Mouse (Mus musculus) liver, embryonic 14.5 days (tissue): ENCODE measurements around the gene Rbfox1.

ENCODE experiments used
- CTCF ChIP-seq: IDR thresholded peaks from 2 replicates; pipeline ENCODE4 v1.5.1; 2016; ENCODE audit warnings: antibody characterized with exemption, low read depth, control low read depth
- EP300 ChIP-seq: IDR thresholded peaks from 2 replicates; pipeline ENCODE4 v1.6.1; 2016; ENCODE audit warnings: antibody characterized with exemption, low read depth

DNA sequence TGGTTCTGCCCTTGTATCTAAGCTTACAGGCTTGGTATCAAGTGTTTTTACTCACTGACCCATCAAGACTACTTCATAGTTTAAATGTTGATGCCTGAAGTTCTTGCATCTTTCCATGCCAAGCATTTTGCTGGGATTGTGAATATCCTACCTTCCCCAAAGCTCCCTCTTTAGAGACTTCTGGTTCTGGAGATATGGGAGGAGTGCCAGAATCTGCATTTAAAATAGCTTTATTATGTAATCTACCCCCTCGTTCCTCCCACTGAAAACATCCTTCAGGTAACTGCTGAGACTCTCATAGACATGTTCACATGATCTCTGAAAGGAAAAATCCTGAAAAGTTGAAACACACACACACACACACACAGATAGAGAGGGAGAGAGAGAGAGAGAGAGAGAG is 1247.3 kb downstream of the Rbfox1 start:
- TF ChIP-seq CTCF (no peak), EP300 (no peak)
